11 mouse cellular contexts compared by ENCODE assay signal in the genomic region with DNA sequence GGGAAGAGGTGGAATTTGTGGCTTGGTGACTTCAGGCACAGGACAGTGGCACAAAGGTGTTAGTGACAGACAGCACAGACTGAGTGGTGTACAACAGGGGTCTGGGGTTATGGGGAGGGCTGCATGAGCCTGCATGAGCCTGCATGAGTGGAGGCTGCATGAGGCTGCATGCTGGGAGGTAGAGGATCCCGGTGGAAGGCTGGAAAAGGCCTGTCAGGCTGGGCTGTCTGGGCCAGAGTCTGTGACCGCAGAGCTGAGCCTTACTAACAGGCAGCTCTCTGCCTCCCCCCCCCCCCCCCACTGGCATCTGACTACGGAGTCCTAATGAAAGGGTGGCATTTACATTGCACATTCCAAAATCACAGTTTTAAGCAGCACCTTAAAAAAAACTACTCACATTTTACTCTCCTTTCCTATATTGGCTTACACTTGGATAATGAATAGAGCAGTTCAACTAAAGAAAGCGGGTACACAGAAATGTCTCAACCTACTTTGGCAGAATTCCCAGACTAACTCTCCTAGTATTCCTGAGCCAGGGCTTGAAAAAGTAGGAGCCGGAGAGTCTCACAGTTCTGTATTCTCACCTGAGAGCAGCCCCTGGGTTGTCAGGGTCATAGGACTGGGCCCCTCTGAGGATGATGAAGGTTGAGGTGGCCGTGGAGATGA. TPM values are rescaled to one million over a fixed set of nuclear protein-coding genes. Genes with fewer than 3 reads are reported as not detected.
DNase-seq lines count a peak whose midpoint lies in the region; ATAC-seq lines count a peak whose summit lies in the region.
"Had no signal": no experiment of that assay in that cellular context is flagged by ENCODE, and none has a peak within 500 bp of the region (broad histone marks: within the 10 kb centered on the region; RNA-seq: fewer than 3 reads in every experiment).

No protein-coding gene starts in this region.

- no peak overlapping the region for H3K27ac ChIP-seq in forebrain, embryonic 11.5 days (ENCODE audit: low read depth, low read length)
- no peak overlapping the region for H3K27ac ChIP-seq in forebrain, embryonic 10.5 days
- H3K27ac ChIP-seq in forebrain, embryonic 12.5 days = no peak overlapping the region

- 0 out of 2 replicates have a peak, but pooled peaks have one; percentile 24 for ATAC-seq in forebrain, embryonic 11.5 days (replicated peaks; ENCODE audit: low FRiP score)
- peak; percentile 67; the same call in 1 of the 2 replicates for ATAC-seq in forebrain, embryonic 12.5 days (ENCODE audit: low FRiP score)
- no peak for ATAC-seq in CD4-positive, CD25-positive, alpha-beta regulatory T cell, adult 4 months

- H3K4me3 ChIP-seq in forebrain, embryonic 11.5 days (ENCODE audit: low read depth, low read length) = no peak overlapping the region
- no peak overlapping the region for H3K4me3 ChIP-seq in forebrain, embryonic 10.5 days
- no peak overlapping the region for H3K4me3 ChIP-seq in forebrain, embryonic 12.5 days (replicated peaks)
- H3K4me3 ChIP-seq: erythroblast, embryonic 14.5 days had no signal

- H3K4me2 ChIP-seq in forebrain, embryonic 11.5 days (ENCODE audit: low read depth, low read length, severe bottlenecking) = no peak overlapping the region
- no peak overlapping the region for H3K4me2 ChIP-seq in forebrain, embryonic 12.5 days

- H3K9ac ChIP-seq in forebrain, embryonic 11.5 days (ENCODE audit: low read length) = no peak overlapping the region
- no peak overlapping the region for H3K9ac ChIP-seq in forebrain, embryonic 12.5 days

- intact Hi-C loops in left cerebral cortex, postnatal 4 days (cut with DNase I) = loop anchor here (5.0 kb wide), 1 partner anchor 523 kb away; no protein-coding TSS in a partner anchor

- WGBS in forebrain, embryonic 11.5 days = 83% methylated on average over 6 of the region's 6 CpGs
- 88% methylated on average over 6 of the region's 6 CpGs for WGBS in forebrain, embryonic 10.5 days
- 68% methylated on average over 6 of the region's 6 CpGs for WGBS in forebrain, embryonic 12.5 days

- no peaks in the 10 kb centered on the region for H3K27me3 ChIP-seq in forebrain, embryonic 11.5 days (ENCODE audit: control insufficient read depth, insufficient read depth, low read length)
- H3K27me3 ChIP-seq in forebrain, embryonic 10.5 days (ENCODE audit: poor library complexity, severe bottlenecking) = no peaks in the 10 kb centered on the region
- no peaks in the 10 kb centered on the region for H3K27me3 ChIP-seq in forebrain, embryonic 12.5 days

- no peak for DNase-seq in forebrain, embryonic 11.5 days (ENCODE audit: low spot score)
- DNase-seq in forebrain, embryonic 10.5 days (ENCODE audit: extremely low spot score, low spot score) = no peak
- peak; percentile 8 for DNase-seq in layer of hippocampus, adult 9-10 months (ENCODE audit: low spot score)
- no peak for DNase-seq in layer of hippocampus, adult 11-12 months (ENCODE audit: low spot score)
- peak; percentile 27 for DNase-seq in lung, postnatal 36 days
- DNase-seq in left cerebral cortex, postnatal 4 days = no peak
- DNase-seq: heart, adult 11 months; layer of hippocampus, adult 9-11 months had no signal

- no peaks in the 10 kb centered on the region for H3K4me1 ChIP-seq in forebrain, embryonic 11.5 days (replicated peaks; ENCODE audit: control insufficient read depth, insufficient read depth, low read length)
- H3K4me1 ChIP-seq in forebrain, embryonic 10.5 days = no peaks in the 10 kb centered on the region
- H3K4me1 ChIP-seq in forebrain, embryonic 12.5 days = no peaks in the 10 kb centered on the region

- H3K36me3 ChIP-seq in forebrain, embryonic 11.5 days (ENCODE audit: control insufficient read depth, insufficient read depth, low read length) = no peaks in the 10 kb centered on the region
- no peaks in the 10 kb centered on the region for H3K36me3 ChIP-seq in forebrain, embryonic 10.5 days (replicated peaks)
- H3K36me3 ChIP-seq in forebrain, embryonic 12.5 days (replicated peaks) = no peaks in the 10 kb centered on the region

- no peaks in the 10 kb centered on the region for H3K9me3 ChIP-seq in forebrain, embryonic 11.5 days (ENCODE audit: control insufficient read depth, low read length)
- H3K9me3 ChIP-seq in forebrain, embryonic 10.5 days = no peaks in the 10 kb centered on the region
- no peaks in the 10 kb centered on the region for H3K9me3 ChIP-seq in forebrain, embryonic 12.5 days

RNA-seq across cellular contexts. Expression of a gene that starts 23.2 kb away (rescaled TPM):
- 0.16 TPM in 1 of 2 replicates, not detected in the other for polyA plus RNA-seq in forebrain, embryonic 11.5 days (2014; fragmentation: Nextera tagmentation; extraction: Ambion mirVana)
- not detected in 2 replicates for polyA plus RNA-seq in forebrain, embryonic 10.5 days (2016; fragmentation: Nextera tagmentation; extraction: Ambion mirVana)
- 0.05 and 0.10 TPM in 2 replicates for polyA plus RNA-seq in forebrain, embryonic 12.5 days (2016; fragmentation: Nextera tagmentation; extraction: Ambion mirVana)
- under 1 TPM; 0.11 to 0.42 TPM for polyA plus RNA-seq in CD4-positive, CD25-positive, alpha-beta regulatory T cell, adult 4 months (2017; shearing (Covaris generic))
- under 1 TPM in 1 of 2 experiments, not detected in 1; 0.08 TPM for total RNA-seq in left cerebral cortex, postnatal 4 days (2021)

Comparison
In these comparisons a context has a peak if more than half of its experiments do, and no peak if none do; other contexts are left out.
1. DNase-seq: peak in layer of hippocampus, adult 9-10 months (single experiment) and lung, postnatal 36 days (single experiment); none in forebrain, embryonic 11.5 days (single experiment), forebrain, embryonic 10.5 days (single experiment), layer of hippocampus, adult 11-12 months (single experiment) and left cerebral cortex, postnatal 4 days (single experiment).